Mouse (Mus musculus): ENCODE data around the gene Ankrd37. TPM values are rescaled to one million over a fixed set of nuclear protein-coding genes. Genes with fewer than 3 reads are reported as not detected.

Ankrd37 gene
- 33.4 and 44.7 TPM in 2 replicates for polyA plus RNA-seq (2015; fragmentation: Nextera tagmentation; extraction: Ambion mirVana)

DNA sequence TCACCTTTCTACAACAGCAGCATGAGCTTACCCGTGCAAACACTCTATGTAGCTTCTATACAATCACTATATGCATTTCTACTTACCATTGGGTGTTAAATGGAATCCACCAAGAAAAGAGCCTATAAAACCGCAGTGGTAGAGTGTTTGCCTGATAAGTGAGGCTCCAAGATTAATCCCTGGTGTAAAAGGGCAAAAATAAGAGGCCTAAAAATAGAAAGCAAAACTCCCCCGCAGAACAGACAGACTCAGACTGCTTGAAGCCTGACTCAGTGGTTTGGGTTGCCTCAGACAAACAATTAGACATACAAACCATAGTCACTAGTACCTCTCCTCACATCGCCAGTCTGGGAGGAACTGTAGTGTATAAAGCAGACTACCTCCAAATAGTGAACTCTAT, at the start of gene Ankrd37:
Gene Ankrd37 (minus strand): TSS at position 112 of the 400 bp plus-strand sequence.
- Histone ChIP-seq H3K27me3 (no peaks in the 10 kb centered on the region), H3K4me2 (no peak within 1 kb of the TSS), H3K27ac (peak within 1 kb of the TSS; percentile 11; the same call in 1 of the 2 replicates), H3K4me1 (peaks cover 3% of the 10 kb centered on the region), H3K4me3 (no peak within 1 kb of the TSS), H3K9ac (no peak within 1 kb of the TSS), H3K36me3 (no peaks in the 10 kb centered on the region), H3K9me3 (no peaks in the 10 kb centered on the region)
- no peak for ATAC-seq (ENCODE audit: borderline replicate concordance, extremely low read depth, low FRiP score, low TSS enrichment)
- 51% methylated on average over 4 of the region's 4 CpGs for WGBS

DNA sequence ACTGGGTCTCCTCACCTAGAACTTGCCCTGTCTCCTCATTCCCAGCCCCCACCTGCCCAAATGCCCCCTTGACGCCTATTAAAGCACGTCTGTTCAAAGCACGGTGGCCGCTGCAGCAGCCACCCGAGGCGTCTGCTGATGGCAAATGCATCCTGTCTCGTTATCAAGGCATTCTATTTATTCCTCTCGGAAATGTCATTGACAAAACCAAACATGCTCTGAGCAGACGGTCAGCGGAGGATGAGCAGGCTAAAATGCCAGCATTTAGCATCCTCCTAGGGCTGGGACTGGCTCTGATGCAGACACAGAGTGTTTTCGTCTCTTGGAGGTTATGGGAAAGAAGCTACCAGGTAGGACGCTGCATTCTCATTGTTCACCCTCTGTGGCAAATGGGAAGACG, 34.8 kb upstream of the Ankrd37 start:
- Histone ChIP-seq H3K4me3 (no peak overlapping the region), H3K36me3 (peaks cover 5% of the 10 kb centered on the region), H3K27me3 (no peaks in the 10 kb centered on the region), H3K4me1 (no peaks in the 10 kb centered on the region), H3K27ac (no peak overlapping the region), H3K4me2 (no peak overlapping the region), H3K9me3 (no peaks in the 10 kb centered on the region), H3K9ac (no peak overlapping the region)
- 59% methylated on average over 13 of the region's 13 CpGs for WGBS
- ATAC-seq (ENCODE audit: borderline replicate concordance, extremely low read depth, low FRiP score, low TSS enrichment) = no peak

DNA sequence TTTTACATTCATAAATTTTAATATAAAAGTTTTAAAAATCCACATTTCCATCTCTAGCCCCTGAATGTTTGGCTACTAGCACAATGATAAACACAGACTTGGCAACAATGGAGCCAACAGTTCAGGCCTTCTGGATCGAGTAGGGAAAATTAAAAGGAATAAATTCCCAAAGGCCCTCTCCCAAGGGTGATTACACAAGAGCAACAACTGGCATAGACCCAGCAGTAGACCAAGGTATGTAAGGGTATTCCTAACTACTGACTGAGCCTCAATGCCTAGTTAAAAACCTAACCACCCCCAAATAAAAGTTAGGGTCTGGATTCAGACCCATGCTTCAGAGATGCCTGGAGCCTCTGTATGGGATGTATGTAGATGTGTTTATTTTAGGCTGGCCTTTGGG, 34.2 kb upstream of the Ankrd37 start:
- Histone ChIP-seq H3K27ac (no peak overlapping the region), H3K36me3 (peaks cover 6% of the 10 kb centered on the region), H3K4me3 (no peak overlapping the region), H3K27me3 (no peaks in the 10 kb centered on the region), H3K4me2 (no peak overlapping the region), H3K4me1 (no peaks in the 10 kb centered on the region), H3K9ac (no peak overlapping the region), H3K9me3 (no peaks in the 10 kb centered on the region)
- WGBS = 66% methylated on average over 1 of the region's 1 CpGs
- no peak for ATAC-seq (ENCODE audit: borderline replicate concordance, extremely low read depth, low FRiP score, low TSS enrichment)

DNA sequence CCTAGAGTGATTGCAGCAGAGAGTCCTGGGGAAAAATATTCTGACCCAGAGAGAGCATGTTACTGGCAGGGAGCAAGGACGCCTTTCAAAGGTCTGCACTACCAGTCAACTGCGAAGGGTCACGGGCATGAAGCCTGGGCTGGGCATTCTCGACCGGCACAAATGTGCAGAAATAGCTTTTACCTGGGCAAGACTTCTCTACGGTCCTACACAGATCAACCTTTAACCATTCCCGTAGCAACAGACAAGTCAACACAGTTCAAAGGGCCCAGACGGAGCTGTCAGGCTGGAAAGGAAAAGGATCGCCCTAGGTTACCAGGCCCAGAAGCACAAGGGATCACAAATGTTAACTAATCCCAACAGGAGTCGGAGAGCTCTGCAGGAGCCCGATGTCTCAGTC, 30.7 kb upstream of the Ankrd37 start:
- no peaks in the 10 kb centered on the region for H3K9me3 ChIP-seq
- H3K9ac ChIP-seq = no peak overlapping the region
- no peak overlapping the region for H3K4me3 ChIP-seq
- H3K36me3 ChIP-seq = peaks cover 6% of the 10 kb centered on the region; the same call in 1 of the 2 replicates
- 0 out of 2 replicates have a peak, but pooled peaks cover 4% of the 10 kb centered on the region for H3K4me1 ChIP-seq
- no peak for ATAC-seq (ENCODE audit: borderline replicate concordance, extremely low read depth, low FRiP score, low TSS enrichment)
- WGBS = 67% methylated on average over 11 of the region's 11 CpGs
- no peak overlapping the region for H3K27ac ChIP-seq
- no peak overlapping the region for H3K4me2 ChIP-seq
- no peaks in the 10 kb centered on the region for H3K27me3 ChIP-seq

DNA sequence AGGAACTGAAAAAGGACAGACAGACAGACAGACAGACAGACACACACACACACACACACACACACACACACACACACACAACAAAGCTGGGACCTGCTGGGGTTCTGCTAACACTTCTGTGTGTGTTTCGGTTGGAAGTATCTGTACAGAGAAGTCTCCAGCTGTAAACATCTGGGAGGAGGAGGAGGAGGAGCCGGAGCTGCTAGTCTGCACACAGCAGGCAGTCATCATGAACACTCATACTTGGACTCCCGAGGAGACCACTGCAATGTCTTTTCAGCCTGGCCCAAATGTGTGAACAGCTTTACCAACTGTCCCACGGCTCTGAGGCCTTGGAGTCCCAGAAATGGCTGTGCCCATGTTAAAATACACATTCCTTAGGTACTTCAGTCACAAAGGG, 18.9 kb upstream of the Ankrd37 start:
- Histone ChIP-seq H3K27ac (peak overlapping the region; percentile 74), H3K9ac (no peak overlapping the region), H3K36me3 (0 out of 2 replicates have a peak, but pooled peaks cover 4% of the 10 kb centered on the region), H3K4me2 (no peak overlapping the region), H3K9me3 (no peaks in the 10 kb centered on the region), H3K4me1 (peaks cover 13% of the 10 kb centered on the region; the same call in 1 of the 2 replicates), H3K4me3 (no peak overlapping the region), H3K27me3 (no peaks in the 10 kb centered on the region)
- 21% methylated on average over 4 of the region's 4 CpGs for WGBS
- peak; percentile 97 for ATAC-seq (ENCODE audit: borderline replicate concordance, extremely low read depth, low FRiP score, low TSS enrichment)

DNA sequence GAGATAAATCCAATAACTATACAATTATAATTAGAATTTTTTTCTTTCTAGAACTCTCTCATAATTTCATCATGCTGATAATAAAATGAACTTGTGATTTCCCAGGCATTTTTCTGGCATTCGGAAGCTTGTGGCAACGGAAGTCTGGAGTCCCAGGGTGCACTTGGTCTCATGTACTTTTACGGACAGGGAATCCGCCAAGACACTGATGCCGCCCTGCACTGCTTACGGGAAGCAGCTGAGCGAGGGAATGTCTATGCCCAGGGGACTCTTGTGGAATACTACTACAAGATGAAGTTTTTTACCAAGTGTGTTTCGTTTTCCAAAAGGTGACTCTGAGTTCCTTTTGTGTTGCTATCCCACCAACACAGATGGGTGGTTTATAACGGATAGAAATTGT, 17.3 kb upstream of the Ankrd37 start:
- 90% methylated on average over 9 of the region's 9 CpGs for WGBS
- Histone ChIP-seq H3K4me3 (no peak overlapping the region), H3K9ac (no peak overlapping the region), H3K4me2 (no peak overlapping the region), H3K27ac (no peak overlapping the region), H3K36me3 (0 out of 2 replicates have a peak, but pooled peaks cover 4% of the 10 kb centered on the region), H3K9me3 (no peaks in the 10 kb centered on the region), H3K27me3 (no peaks in the 10 kb centered on the region), H3K4me1 (peaks cover 13% of the 10 kb centered on the region; the same call in 1 of the 2 replicates)
- ATAC-seq (ENCODE audit: borderline replicate concordance, extremely low read depth, low FRiP score, low TSS enrichment) = no peak

DNA sequence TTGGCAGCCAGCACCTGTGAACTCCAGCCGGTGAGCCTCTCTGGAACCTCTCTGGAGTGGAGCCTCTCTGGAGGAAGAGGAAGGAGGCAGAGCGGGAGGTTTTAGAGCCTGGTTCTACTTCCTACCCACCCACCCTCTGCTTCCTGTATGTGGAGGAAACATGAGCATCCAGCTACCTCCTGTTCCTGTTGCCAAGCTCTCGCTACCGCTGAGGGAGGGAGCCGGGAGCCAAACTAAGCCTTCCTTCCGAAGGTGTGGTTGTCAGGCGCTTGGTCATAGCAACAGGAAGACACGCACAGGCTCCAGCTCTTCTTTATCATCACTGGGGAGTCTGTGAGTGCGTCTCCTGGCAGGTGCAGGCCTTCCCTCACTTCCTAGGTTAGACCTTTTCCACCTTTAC, 16.7 kb upstream of the Ankrd37 start:
- H3K36me3 ChIP-seq = 0 out of 2 replicates have a peak, but pooled peaks cover 4% of the 10 kb centered on the region
- no peak overlapping the region for H3K27ac ChIP-seq
- WGBS = 79% methylated on average over 9 of the region's 9 CpGs
- H3K27me3 ChIP-seq = no peaks in the 10 kb centered on the region
- no peak for ATAC-seq (ENCODE audit: borderline replicate concordance, extremely low read depth, low FRiP score, low TSS enrichment)
- no peak overlapping the region for H3K4me3 ChIP-seq
- no peak overlapping the region for H3K4me2 ChIP-seq
- H3K9me3 ChIP-seq = no peaks in the 10 kb centered on the region
- no peak overlapping the region for H3K9ac ChIP-seq
- H3K4me1 ChIP-seq = peaks cover 13% of the 10 kb centered on the region; the same call in 1 of the 2 replicates

GRCm38 (mm10) chr8:46010746-46011680, 5.5 kb upstream of the Ankrd37 start:
- peaks cover 15% of the 10 kb centered on the region for H3K4me1 ChIP-seq
- H3K27ac ChIP-seq = peak overlapping the region; percentile 68
- no peaks in the 10 kb centered on the region for H3K27me3 ChIP-seq
- H3K9me3 ChIP-seq = no peaks in the 10 kb centered on the region
- H3K4me2 ChIP-seq = peak overlapping the region; percentile 45
- WGBS = 8% methylated on average over 17 of the region's 17 CpGs
- no peaks in the 10 kb centered on the region for H3K36me3 ChIP-seq
- H3K4me3 ChIP-seq = 0 out of 2 replicates have a peak overlapping the region, but pooled peaks have one; percentile 9
- H3K9ac ChIP-seq = no peak overlapping the region
- peak; percentile 78; the same call in 1 of the 2 replicates for ATAC-seq (ENCODE audit: borderline replicate concordance, extremely low read depth, low FRiP score, low TSS enrichment)

- H3K27me3 ChIP-seq = no peaks in the 10 kb centered on the region
- H3K27ac ChIP-seq = peak overlapping the region; percentile 68
Measured at GRCm38 (mm10) chr8:46010306-46010705, 4.8 kb upstream of the Ankrd37 start.

GRCm38 (mm10) chr8:46007050-46007672, 1.7 kb upstream of the Ankrd37 start:
- H3K4me2 ChIP-seq = no peak overlapping the region
- no peak overlapping the region for H3K4me3 ChIP-seq
- peaks cover 15% of the 10 kb centered on the region for H3K4me1 ChIP-seq
- 61% methylated on average over 3 of the region's 3 CpGs for WGBS
- H3K27me3 ChIP-seq = no peaks in the 10 kb centered on the region
- no peaks in the 10 kb centered on the region for H3K36me3 ChIP-seq
- no peak overlapping the region for H3K9ac ChIP-seq
- no peaks in the 10 kb centered on the region for H3K9me3 ChIP-seq
- H3K27ac ChIP-seq = no peak overlapping the region
- ATAC-seq (ENCODE audit: borderline replicate concordance, extremely low read depth, low FRiP score, low TSS enrichment) = no peak

More at GRCm38 (mm10) chr8:46010306-46010705, 4.8 kb upstream of the Ankrd37 start:
- H3K9ac ChIP-seq = no peak overlapping the region
- no peaks in the 10 kb centered on the region for H3K36me3 ChIP-seq
- 60% methylated on average over 2 of the region's 2 CpGs for WGBS
- peak overlapping the region; percentile 45 for H3K4me2 ChIP-seq
- H3K4me1 ChIP-seq = peaks cover 15% of the 10 kb centered on the region
- H3K4me3 ChIP-seq = 0 out of 2 replicates have a peak overlapping the region, but pooled peaks have one; percentile 9
- no peaks in the 10 kb centered on the region for H3K9me3 ChIP-seq
- peak; percentile 58; the same call in 1 of the 2 replicates for ATAC-seq (ENCODE audit: borderline replicate concordance, extremely low read depth, low FRiP score, low TSS enrichment)

DNA sequence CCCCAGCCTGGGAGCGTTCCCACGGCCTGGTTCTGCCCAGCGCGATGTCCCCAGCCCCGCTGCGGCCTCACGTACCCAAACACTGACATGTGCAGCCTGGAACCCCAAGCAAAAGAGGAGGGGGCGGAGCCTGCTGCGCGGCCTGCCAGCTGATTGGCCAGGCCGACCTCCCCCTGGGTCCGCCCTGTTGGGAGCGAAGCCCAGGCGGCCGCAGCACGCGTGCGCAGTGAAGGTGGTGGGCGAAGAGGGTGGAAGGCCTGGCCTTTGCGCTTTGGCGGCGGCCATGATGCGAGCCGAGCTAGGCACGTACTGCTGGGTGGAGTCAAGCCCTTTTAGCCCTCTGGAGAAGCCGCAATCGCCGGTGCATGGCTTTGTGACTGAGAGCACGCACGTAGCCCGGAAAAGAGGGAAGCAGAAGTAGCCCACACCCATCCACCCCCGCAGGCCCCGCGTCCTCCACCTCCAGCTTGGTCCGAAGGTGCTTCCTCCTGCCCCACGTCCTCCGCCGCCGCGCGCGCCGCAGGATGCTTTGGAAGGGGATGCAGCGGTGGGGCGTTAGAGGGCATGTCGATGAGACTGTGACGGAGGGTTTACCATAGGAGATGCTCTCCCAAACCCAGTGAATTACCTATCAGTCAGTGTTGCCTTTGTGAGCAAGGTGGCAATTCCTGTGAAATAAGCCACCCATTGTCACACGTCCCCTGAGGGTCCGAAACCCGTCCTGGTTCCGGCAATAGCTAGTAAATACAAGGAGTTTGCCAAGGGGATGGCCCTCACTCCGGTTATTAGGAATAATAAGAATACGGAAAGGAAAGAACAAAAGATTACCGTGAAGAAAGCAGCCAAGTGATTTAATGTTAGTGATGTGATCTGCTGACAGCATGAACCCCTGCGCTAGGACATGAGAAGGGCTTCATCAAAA, 5.5 kb downstream of the Ankrd37 start:
- no peaks in the 10 kb centered on the region for H3K9me3 ChIP-seq
- H3K4me3 ChIP-seq = peak overlapping the region; percentile 54
- H3K4me2 ChIP-seq = peak overlapping the region; percentile 78
- peak overlapping the region; percentile 98 for H3K27ac ChIP-seq
- peak; percentile 99 for ATAC-seq (ENCODE audit: borderline replicate concordance, extremely low read depth, low FRiP score, low TSS enrichment)
- H3K4me1 ChIP-seq = peaks cover 5% of the 10 kb centered on the region; the same call in 1 of the 2 replicates
- H3K27me3 ChIP-seq = no peaks in the 10 kb centered on the region
- H3K9ac ChIP-seq = peak overlapping the region; percentile 69
- peaks cover 22% of the 10 kb centered on the region for H3K36me3 ChIP-seq
- 5% methylated on average over 55 of the region's 55 CpGs for WGBS

All from lung, embryonic 15.5 days (tissue).